Mouse (Mus musculus): ENCODE measurements around the gene Zfand2a. TPM values are rescaled to one million over a fixed set of nuclear protein-coding genes. Genes with fewer than 3 reads are reported as not detected.

The Zfand2a gene
- polyA plus RNA-seq (2015; fragmentation: Nextera tagmentation; extraction: Ambion mirVana) = 16.0 and 18.0 TPM in 2 replicates

- H3K36me3 ChIP-seq = peaks cover 25% of the 10 kb centered on the region
- WGBS = under 1% methylated on average over 42 of the region's 42 CpGs
Measured at GRCm38 (mm10) chr5:139484185-139484814, at the start of gene Zfand2a. Gene Zfand2a, minus strand, starts transcription at chr5:139484549.

GRCm38 (mm10) chr5:139528851-139529250, 44.5 kb upstream of the Zfand2a start:
- WGBS = 67% methylated on average over 7 of the region's 7 CpGs
- H3K9me3 ChIP-seq = no peaks in the 10 kb centered on the region
- no peak overlapping the region for H3K4me3 ChIP-seq
- no peak overlapping the region for H3K9ac ChIP-seq
- no peak overlapping the region for H3K27ac ChIP-seq (replicated peaks)
- H3K4me2 ChIP-seq = no peak overlapping the region
- H3K27me3 ChIP-seq = peaks cover 93% of the 10 kb centered on the region
- H3K4me1 ChIP-seq (replicated peaks) = peaks cover 7% of the 10 kb centered on the region
- H3K36me3 ChIP-seq = no peaks in the 10 kb centered on the region
- no peak for ATAC-seq (ENCODE audit: low read depth)

More at GRCm38 (mm10) chr5:139484185-139484814, at the start of gene Zfand2a:
- H3K4me3 ChIP-seq = peak within 1 kb of the TSS; percentile 90
- peak within 1 kb of the TSS; percentile 89 for H3K4me2 ChIP-seq
- peak within 1 kb of the TSS; percentile 89 for H3K27ac ChIP-seq (replicated peaks)
- peaks cover 7% of the 10 kb centered on the region for H3K9me3 ChIP-seq
- H3K9ac ChIP-seq = peak within 1 kb of the TSS; percentile 88
- no peaks in the 10 kb centered on the region for H3K27me3 ChIP-seq
- H3K4me1 ChIP-seq (replicated peaks) = peaks cover 17% of the 10 kb centered on the region
- ATAC-seq (ENCODE audit: low read depth) = peak; percentile 96

GRCm38 (mm10) chr5:139521987-139522386, 37.6 kb upstream of the Zfand2a start:
- ATAC-seq (ENCODE audit: low read depth) = no peak
- Histone ChIP-seq H3K9me3 (no peaks in the 10 kb centered on the region), H3K4me3 (no peak overlapping the region), H3K4me1 (replicated peaks) (peaks cover 11% of the 10 kb centered on the region; the same call in 1 of the 2 replicates), H3K27me3 (peaks cover 74% of the 10 kb centered on the region), H3K4me2 (no peak overlapping the region), H3K36me3 (no peaks in the 10 kb centered on the region), H3K27ac (replicated peaks) (no peak overlapping the region), H3K9ac (no peak overlapping the region)
- WGBS = 61% methylated on average over 10 of the region's 10 CpGs

DNA sequence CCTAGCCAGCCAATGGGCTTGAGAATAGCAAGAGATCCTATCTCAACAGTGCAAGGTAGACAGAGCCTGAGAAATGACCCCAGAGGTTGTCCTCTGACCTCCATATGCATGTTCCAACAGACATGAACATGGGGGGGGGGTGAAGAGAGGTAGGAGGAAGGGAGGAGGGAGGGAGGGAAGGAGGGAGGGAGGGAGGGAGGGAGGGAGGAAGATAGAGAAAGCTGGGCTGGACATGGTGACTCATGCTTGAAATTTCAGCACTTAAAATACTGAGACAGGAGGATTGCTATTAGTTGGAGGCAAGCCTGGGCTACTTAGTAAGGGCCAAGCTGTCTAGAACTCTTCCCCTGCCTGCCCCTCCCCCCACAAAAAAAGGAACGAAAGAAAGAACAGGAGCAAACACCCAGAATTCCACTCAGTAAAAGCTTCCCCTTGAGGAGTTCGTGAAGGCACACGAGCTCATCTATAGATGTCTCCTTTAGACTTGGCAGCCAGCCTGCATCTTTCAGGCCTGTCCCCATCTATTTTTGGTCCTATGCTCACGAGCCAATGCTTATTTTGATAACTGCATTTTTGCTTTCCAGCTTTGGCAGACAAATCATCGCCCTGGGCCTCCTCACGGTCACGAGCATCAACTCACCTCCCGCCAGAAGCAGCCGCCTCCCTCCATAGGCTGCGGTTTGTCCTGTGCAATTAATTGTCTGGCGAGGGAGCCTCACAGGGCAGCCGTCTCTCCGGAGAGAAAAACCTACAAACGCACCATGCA, 35.9 kb upstream of the Zfand2a start:
- Histone ChIP-seq H3K27ac (replicated peaks) (no peak overlapping the region), H3K4me2 (no peak overlapping the region), H3K27me3 (peaks cover 66% of the 10 kb centered on the region), H3K9me3 (no peaks in the 10 kb centered on the region), H3K9ac (no peak overlapping the region), H3K4me3 (no peak overlapping the region), H3K4me1 (replicated peaks) (peaks cover 19% of the 10 kb centered on the region; the same call in 1 of the 2 replicates), H3K36me3 (no peaks in the 10 kb centered on the region)
- ATAC-seq (ENCODE audit: low read depth) = no peak
- 41% methylated on average over 14 of the region's 14 CpGs for whole genome bisulfite sequencing

GRCm38 (mm10) chr5:139516281-139516680, 31.9 kb upstream of the Zfand2a start:
- Histone ChIP-seq H3K4me3 (no peak overlapping the region), H3K9ac (no peak overlapping the region), H3K36me3 (no peaks in the 10 kb centered on the region), H3K4me1 (replicated peaks) (peaks cover 13% of the 10 kb centered on the region; the same call in 1 of the 2 replicates), H3K4me2 (no peak overlapping the region), H3K27me3 (peaks cover 48% of the 10 kb centered on the region), H3K27ac (replicated peaks) (no peak overlapping the region), H3K9me3 (no peaks in the 10 kb centered on the region)
- WGBS = 17% methylated on average over 11 of the region's 11 CpGs
- ATAC-seq (ENCODE audit: low read depth) = no peak

DNA sequence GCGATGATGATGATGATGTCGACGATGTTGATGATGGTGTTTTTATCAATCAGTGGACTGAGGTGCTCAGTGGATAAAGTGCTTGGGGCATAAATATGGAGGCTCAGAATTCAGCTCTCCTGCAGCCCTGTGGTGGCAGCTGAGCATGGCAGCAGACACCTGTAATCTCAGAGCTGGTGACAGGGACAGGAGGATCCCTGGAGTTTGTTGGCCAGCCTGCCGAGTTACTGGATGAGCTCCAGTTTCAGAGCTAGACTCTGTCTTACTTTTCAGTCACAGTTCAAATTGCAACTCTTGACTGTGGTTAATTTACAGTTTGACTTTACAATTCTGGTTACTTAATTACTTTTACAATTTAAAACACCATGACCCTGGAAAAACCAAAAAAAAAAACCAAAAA, 27.9 kb upstream of the Zfand2a start:
- Histone ChIP-seq H3K4me3 (no peak overlapping the region), H3K9ac (no peak overlapping the region), H3K4me1 (replicated peaks) (peaks cover 8% of the 10 kb centered on the region; the same call in 1 of the 2 replicates), H3K9me3 (no peaks in the 10 kb centered on the region), H3K27me3 (peaks cover 53% of the 10 kb centered on the region), H3K27ac (replicated peaks) (no peak overlapping the region), H3K36me3 (no peaks in the 10 kb centered on the region), H3K4me2 (no peak overlapping the region)
- 85% methylated on average over 4 of the region's 4 CpGs for WGBS
- no peak for ATAC-seq (ENCODE audit: low read depth)

- H3K27me3 ChIP-seq = peaks cover 59% of the 10 kb centered on the region
Measured at GRCm38 (mm10) chr5:139510682-139511366, 26.5 kb upstream of the Zfand2a start.

GRCm38 (mm10) chr5:139506207-139506606, 21.9 kb upstream of the Zfand2a start:
- Histone ChIP-seq H3K4me2 (no peak overlapping the region), H3K27me3 (peaks cover 55% of the 10 kb centered on the region), H3K4me1 (replicated peaks) (no peaks in the 10 kb centered on the region), H3K36me3 (no peaks in the 10 kb centered on the region), H3K4me3 (no peak overlapping the region), H3K27ac (replicated peaks) (no peak overlapping the region), H3K9me3 (no peaks in the 10 kb centered on the region), H3K9ac (no peak overlapping the region)
- WGBS = 23% methylated on average over 5 of the region's 5 CpGs
- no peak for ATAC-seq (ENCODE audit: low read depth)

More at GRCm38 (mm10) chr5:139510682-139511366, 26.5 kb upstream of the Zfand2a start:
- no peak overlapping the region for H3K27ac ChIP-seq (replicated peaks)
- no peak overlapping the region for H3K9ac ChIP-seq
- H3K4me1 ChIP-seq (replicated peaks) = peaks cover under 1% of the 10 kb centered on the region; the same call in 1 of the 2 replicates
- no peak overlapping the region for H3K4me2 ChIP-seq
- no peaks in the 10 kb centered on the region for H3K36me3 ChIP-seq
- no peak overlapping the region for H3K4me3 ChIP-seq
- WGBS = 16% methylated on average over 17 of the region's 17 CpGs
- H3K9me3 ChIP-seq = no peaks in the 10 kb centered on the region
- ATAC-seq (ENCODE audit: low read depth) = no peak

DNA sequence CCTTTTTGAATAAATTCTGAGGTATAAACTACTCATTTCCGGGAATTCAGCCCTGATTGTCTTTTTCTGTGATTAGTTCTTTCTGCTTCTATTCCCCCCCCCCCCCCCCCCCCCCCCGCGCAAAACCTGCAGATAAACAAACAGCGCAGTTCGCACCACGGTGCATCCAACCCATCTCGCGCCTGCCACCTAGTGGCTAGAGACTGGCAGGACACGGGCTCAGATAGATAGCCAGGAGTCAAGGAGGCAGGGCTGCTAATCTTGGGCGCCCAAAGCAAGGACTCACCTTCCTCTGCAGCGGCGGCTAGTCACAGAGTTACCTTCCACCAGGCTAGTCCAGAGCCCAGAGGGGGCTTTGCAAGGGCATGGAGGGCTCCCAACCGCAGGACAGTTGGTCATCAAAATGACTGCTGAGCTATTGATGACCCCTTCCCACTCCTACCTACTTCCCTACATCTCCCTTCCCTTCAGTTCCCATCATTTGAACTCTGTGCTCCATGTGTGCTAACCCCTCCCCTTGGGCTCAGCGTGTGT, 20.8 kb upstream of the Zfand2a start:
- Histone ChIP-seq H3K36me3 (no peaks in the 10 kb centered on the region), H3K9me3 (no peaks in the 10 kb centered on the region), H3K27ac (replicated peaks) (no peak overlapping the region), H3K4me3 (no peak overlapping the region), H3K9ac (no peak overlapping the region), H3K4me2 (no peak overlapping the region), H3K27me3 (peaks cover 44% of the 10 kb centered on the region), H3K4me1 (replicated peaks) (no peaks in the 10 kb centered on the region)
- 0 out of 2 replicates have a peak, but pooled peaks have one; percentile 19 for ATAC-seq (ENCODE audit: low read depth)
- WGBS = 6% methylated on average over 12 of the region's 14 CpGs

GRCm38 (mm10) chr5:139502281-139502680, 17.9 kb upstream of the Zfand2a start:
- Histone ChIP-seq H3K4me2 (no peak overlapping the region), H3K9me3 (no peaks in the 10 kb centered on the region), H3K4me3 (no peak overlapping the region), H3K36me3 (no peaks in the 10 kb centered on the region), H3K27ac (replicated peaks) (no peak overlapping the region), H3K4me1 (replicated peaks) (0 out of 2 replicates have a peak, but pooled peaks cover 3% of the 10 kb centered on the region), H3K9ac (no peak overlapping the region), H3K27me3 (peaks cover 24% of the 10 kb centered on the region)
- ATAC-seq (ENCODE audit: low read depth) = no peak
- 85% methylated on average over 14 of the region's 14 CpGs for WGBS

- Histone ChIP-seq H3K4me1 (replicated peaks) (peaks cover 10% of the 10 kb centered on the region), H3K9me3 (no peaks in the 10 kb centered on the region), H3K27me3 (0 out of 2 replicates have a peak, but pooled peaks cover 7% of the 10 kb centered on the region), H3K27ac (replicated peaks) (0 out of 2 replicates have a peak overlapping the region, but pooled peaks have one; percentile 23), H3K4me2 (no peak overlapping the region), H3K9ac (no peak overlapping the region), H3K36me3 (no peaks in the 10 kb centered on the region), H3K4me3 (no peak overlapping the region)
- ATAC-seq (ENCODE audit: low read depth) = no peak
- 45% methylated on average over 5 of the region's 5 CpGs for WGBS
Measured at GRCm38 (mm10) chr5:139498791-139499190, 14.4 kb upstream of the Zfand2a start.
